Mouse (Mus musculus) CH12.LX (cell line): ENCODE results near the gene CK137956. TPM values are rescaled to one million over a fixed set of nuclear protein-coding genes. Genes with fewer than 3 reads are reported as not detected.

Experiments
- polyA plus RNA-seq: library from polyadenylated mRNA; unstranded; fragments of >175 nt; gene quantifications from 2 replicates; pipeline ENCODE4 v1.2.1, GENCODE M21; 2012; ENCODE audit warnings: low read depth; ENCODE audit not compliant: insufficient read length
- total RNA-seq, 2 experiments: library from RNA; depleted of rRNA; stranded (reverse); fragments of 300-350 nt in 1 of 2; fragments of >200 nt in 1 of 2; gene quantifications; 2 replicates each; pipeline ENCODE4 v1.2.3; 2012 to 2014

The CK137956 gene
- total and polyA plus RNA-seq, 3 experiments = not detected

Other genes starting within 250 kb of the CK137956 start
- 0.08 TPM in 2 replicates for gene Csmd2, start 16.9 kb upstream of the CK137956 start, total RNA-seq (2012; rRNA removed)
- gene Csmd2, start 16.9 kb upstream of the CK137956 start, total RNA-seq (2014; rRNA removed) = not detected in 2 replicates
- 0.70 and 0.80 TPM in 2 replicates for gene Csmd2, start 16.9 kb upstream of the CK137956 start, polyA plus RNA-seq